Mouse (Mus musculus): ENCODE data around the gene Kif17. TPM values are rescaled to one million over a fixed set of nuclear protein-coding genes. Genes with fewer than 3 reads are reported as not detected.

Kif17 gene
- polyA plus RNA-seq, 1 experiment from 2014 or later: 0.61 TPM

GRCm38 (mm10) chr4:138251819-138252218 is 1.6 kb downstream of the Kif17 start:
- Histone ChIP-seq H3K27ac (ENCODE audit: low read depth, low read length) (no peak overlapping the region), H3K9me3 (replicated peaks; ENCODE audit: control insufficient read depth, low read length) (no peaks in the 10 kb centered on the region), H3K4me3 (ENCODE audit: low read depth, low read length) (peak overlapping the region; percentile 49), H3K4me2 (ENCODE audit: low read length) (peak overlapping the region; percentile 97), H3K9ac (ENCODE audit: low read length) (peak overlapping the region; percentile 56), H3K4me1 (ENCODE audit: control insufficient read depth, insufficient read depth, low read length) (peaks cover 9% of the 10 kb centered on the region; the same call in 1 of the 2 replicates), H3K36me3 (ENCODE audit: control insufficient read depth, insufficient read depth, low read length) (peaks cover 12% of the 10 kb centered on the region), H3K27me3 (replicated peaks; ENCODE audit: control insufficient read depth, insufficient read depth, low read length) (peaks cover 23% of the 10 kb centered on the region; the same call in 1 of the 2 replicates)
- peak; percentile 30; the same call in 1 of the 2 replicates for ATAC-seq
- DNase-seq (ENCODE audit: low spot score): peak; percentile 53
- under 1% methylated on average over 14 of the region's 14 CpGs for WGBS

DNA sequence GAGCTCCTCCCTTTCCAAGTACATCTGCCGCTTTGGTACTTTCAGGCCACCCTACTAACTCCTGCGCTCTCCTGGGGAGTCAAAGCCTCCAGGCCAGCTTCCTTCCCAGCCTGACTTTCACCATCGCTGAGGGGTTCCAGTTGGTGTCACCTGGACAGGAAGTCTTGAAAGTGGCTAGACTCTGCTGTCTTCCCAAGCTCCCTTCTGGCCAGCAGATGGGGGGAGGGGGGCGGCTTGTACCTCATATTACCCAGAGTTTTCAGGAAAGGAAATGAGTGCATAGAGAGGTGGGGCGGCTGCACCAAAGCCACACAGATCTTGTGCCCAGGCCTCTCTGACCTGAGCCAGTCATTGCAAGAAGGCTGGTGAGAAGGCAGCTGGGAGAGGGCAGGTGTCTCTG is 2.0 kb downstream of the Kif17 start:
- ATAC-seq: no peak
- H3K4me3 ChIP-seq (ENCODE audit: low read depth, low read length): peak overlapping the region; percentile 49
- H3K27ac ChIP-seq (ENCODE audit: low read depth, low read length): no peak overlapping the region
- 17% methylated on average over 5 of the region's 5 CpGs for WGBS
- peaks cover 23% of the 10 kb centered on the region; the same call in 1 of the 2 replicates for H3K27me3 ChIP-seq (replicated peaks; ENCODE audit: control insufficient read depth, insufficient read depth, low read length)
- H3K4me1 ChIP-seq (ENCODE audit: control insufficient read depth, insufficient read depth, low read length): peaks cover 9% of the 10 kb centered on the region; the same call in 1 of the 2 replicates
- H3K9ac ChIP-seq (ENCODE audit: low read length): peak overlapping the region; percentile 56
- peak overlapping the region; percentile 97 for H3K4me2 ChIP-seq (ENCODE audit: low read length)
- DNase-seq (ENCODE audit: low spot score): no peak
- H3K9me3 ChIP-seq (replicated peaks; ENCODE audit: control insufficient read depth, low read length): no peaks in the 10 kb centered on the region
- peaks cover 8% of the 10 kb centered on the region for H3K36me3 ChIP-seq (ENCODE audit: control insufficient read depth, insufficient read depth, low read length)

- DNase-seq (ENCODE audit: low spot score) (no peak), ATAC-seq (no peak)
- Histone ChIP-seq H3K27me3 (replicated peaks; ENCODE audit: control insufficient read depth, insufficient read depth, low read length) (peaks cover 12% of the 10 kb centered on the region; the same call in 1 of the 2 replicates), H3K4me3 (ENCODE audit: low read depth, low read length) (no peak overlapping the region), H3K4me1 (ENCODE audit: control insufficient read depth, insufficient read depth, low read length) (peaks cover under 1% of the 10 kb centered on the region; the same call in 1 of the 2 replicates), H3K27ac (ENCODE audit: low read depth, low read length) (no peak overlapping the region), H3K9ac (ENCODE audit: low read length) (no peak overlapping the region), H3K9me3 (replicated peaks; ENCODE audit: control insufficient read depth, low read length) (no peaks in the 10 kb centered on the region), H3K4me2 (ENCODE audit: low read length) (no peak overlapping the region), H3K36me3 (ENCODE audit: control insufficient read depth, insufficient read depth, low read length) (no peaks in the 10 kb centered on the region)
- WGBS: 83% methylated on average over 22 of the region's 22 CpGs
These were observed 7.0 kb downstream of the Kif17 start for GRCm38 (mm10) chr4:138257116-138257687.

- Histone ChIP-seq H3K4me3 (ENCODE audit: low read depth, low read length) (no peak overlapping the region), H3K4me2 (ENCODE audit: low read length) (no peak overlapping the region), H3K27ac (ENCODE audit: low read depth, low read length) (no peak overlapping the region), H3K36me3 (ENCODE audit: control insufficient read depth, insufficient read depth, low read length) (no peaks in the 10 kb centered on the region), H3K4me1 (ENCODE audit: control insufficient read depth, insufficient read depth, low read length) (peaks cover 4% of the 10 kb centered on the region; the same call in 1 of the 2 replicates), H3K9ac (ENCODE audit: low read length) (no peak overlapping the region), H3K9me3 (replicated peaks; ENCODE audit: control insufficient read depth, low read length) (no peaks in the 10 kb centered on the region), H3K27me3 (replicated peaks; ENCODE audit: control insufficient read depth, insufficient read depth, low read length) (no peaks in the 10 kb centered on the region; the same call in 1 of the 2 replicates)
- ATAC-seq (no peak), DNase-seq (ENCODE audit: low spot score) (no peak)
- WGBS: 78% methylated on average over 7 of the region's 7 CpGs
These were observed 8.4 kb downstream of the Kif17 start for GRCm38 (mm10) chr4:138258663-138259062.

GRCm38 (mm10) chr4:138259482-138259881 is 9.2 kb downstream of the Kif17 start:
- Histone ChIP-seq H3K9me3 (replicated peaks; ENCODE audit: control insufficient read depth, low read length) (no peaks in the 10 kb centered on the region), H3K36me3 (ENCODE audit: control insufficient read depth, insufficient read depth, low read length) (no peaks in the 10 kb centered on the region), H3K27me3 (replicated peaks; ENCODE audit: control insufficient read depth, insufficient read depth, low read length) (no peaks in the 10 kb centered on the region), H3K4me3 (ENCODE audit: low read depth, low read length) (no peak overlapping the region), H3K4me1 (ENCODE audit: control insufficient read depth, insufficient read depth, low read length) (peaks cover 4% of the 10 kb centered on the region; the same call in 1 of the 2 replicates), H3K9ac (ENCODE audit: low read length) (no peak overlapping the region), H3K4me2 (ENCODE audit: low read length) (no peak overlapping the region), H3K27ac (ENCODE audit: low read depth, low read length) (no peak overlapping the region)
- 88% methylated on average over 5 of the region's 5 CpGs for WGBS
- DNase-seq (ENCODE audit: low spot score) (no peak), ATAC-seq (no peak)

DNA sequence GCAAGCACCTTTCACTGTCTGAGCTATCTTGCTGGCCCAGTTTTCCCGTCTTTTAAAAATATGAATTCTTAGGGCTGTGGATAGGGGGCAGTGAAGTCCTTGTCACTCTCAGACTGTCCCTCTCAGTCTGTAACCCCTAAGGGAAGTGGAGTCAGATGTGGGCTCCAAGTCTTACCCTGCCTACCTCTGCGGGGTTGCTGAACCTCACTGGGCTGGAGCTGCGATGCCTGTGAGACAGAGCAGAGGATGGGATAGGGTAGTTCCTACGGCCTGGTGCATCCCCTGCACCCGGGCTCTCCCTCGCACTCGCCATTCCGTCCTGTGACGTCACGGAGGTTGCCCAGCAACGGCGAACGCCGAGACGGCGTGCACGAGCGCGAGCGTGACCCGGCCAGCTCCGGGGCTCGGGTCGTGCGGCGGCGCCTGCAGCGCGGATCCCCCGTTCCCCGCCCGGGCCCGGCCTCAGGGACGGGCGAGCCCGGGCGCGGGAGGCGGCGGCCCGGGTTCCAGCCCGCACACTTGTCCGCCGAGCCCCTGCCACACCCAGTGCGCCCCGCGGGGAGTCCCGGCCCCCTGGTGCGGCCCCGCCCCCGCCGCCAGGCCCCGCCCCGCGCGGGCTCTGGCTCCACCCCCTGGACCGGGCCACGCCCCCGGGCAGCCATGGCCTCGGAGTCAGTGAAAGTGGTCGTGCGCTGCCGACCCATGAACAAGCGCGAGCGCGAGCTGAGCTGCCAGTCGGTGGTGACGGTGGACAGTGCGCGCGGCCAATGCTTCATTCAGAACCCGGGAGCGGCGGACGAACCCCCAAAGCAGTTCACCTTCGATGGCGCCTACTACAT is 11.8 kb downstream of the Kif17 start:
- peak; percentile 93 for ATAC-seq

DNA sequence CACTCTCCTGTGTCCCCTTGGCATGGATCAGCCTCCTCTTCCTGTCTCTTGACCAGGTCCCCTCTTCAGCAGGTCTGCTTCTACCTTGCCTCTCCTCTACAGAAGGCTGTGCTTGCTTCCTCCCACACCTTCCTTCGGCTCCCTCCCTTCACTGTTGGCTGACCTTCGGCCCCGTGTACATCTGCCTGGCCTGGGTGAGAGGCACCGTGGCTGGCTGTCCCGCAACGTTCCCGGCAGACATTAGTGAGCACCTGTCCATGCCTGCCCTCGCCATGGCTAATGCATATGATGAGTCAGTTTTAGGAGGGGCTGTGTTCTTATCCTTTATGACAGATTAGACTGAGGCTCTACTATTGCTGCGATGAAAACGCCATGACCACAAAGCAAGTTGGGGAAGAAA is 17.6 kb downstream of the Kif17 start:
- 93% methylated on average over 10 of the region's 10 CpGs for WGBS
- DNase-seq (ENCODE audit: low spot score): no peak
- Histone ChIP-seq H3K36me3 (ENCODE audit: control insufficient read depth, insufficient read depth, low read length) (no peaks in the 10 kb centered on the region), H3K27ac (ENCODE audit: low read depth, low read length) (no peak overlapping the region), H3K9me3 (replicated peaks; ENCODE audit: control insufficient read depth, low read length) (no peaks in the 10 kb centered on the region), H3K4me1 (ENCODE audit: control insufficient read depth, insufficient read depth, low read length) (peaks cover 3% of the 10 kb centered on the region; the same call in 1 of the 2 replicates), H3K27me3 (replicated peaks; ENCODE audit: control insufficient read depth, insufficient read depth, low read length) (no peaks in the 10 kb centered on the region), H3K4me2 (ENCODE audit: low read length) (no peak overlapping the region), H3K4me3 (ENCODE audit: low read depth, low read length) (no peak overlapping the region), H3K9ac (ENCODE audit: low read length) (no peak overlapping the region)
- no peak for ATAC-seq

More for the DNA sequence above, 11.8 kb downstream of the Kif17 start:
- Histone ChIP-seq H3K27me3 (replicated peaks; ENCODE audit: control insufficient read depth, insufficient read depth, low read length) (no peaks in the 10 kb centered on the region), H3K4me1 (ENCODE audit: control insufficient read depth, insufficient read depth, low read length) (peaks cover 4% of the 10 kb centered on the region; the same call in 1 of the 2 replicates), H3K4me2 (ENCODE audit: low read length) (peak overlapping the region; percentile 79), H3K9me3 (replicated peaks; ENCODE audit: control insufficient read depth, low read length) (no peaks in the 10 kb centered on the region), H3K27ac (ENCODE audit: low read depth, low read length) (no peak overlapping the region), H3K36me3 (ENCODE audit: control insufficient read depth, insufficient read depth, low read length) (no peaks in the 10 kb centered on the region), H3K4me3 (ENCODE audit: low read depth, low read length) (peak overlapping the region; percentile 59), H3K9ac (ENCODE audit: low read length) (peak overlapping the region; percentile 47)
- 0% methylated on average over 68 of the region's 78 CpGs for WGBS
- peak; percentile 82 for DNase-seq (ENCODE audit: low spot score)

GRCm38 (mm10) chr4:138272011-138272997 is 22.1 kb downstream of the Kif17 start:
- H3K9ac ChIP-seq (ENCODE audit: low read length): no peak overlapping the region
- 0 out of 2 replicates have a peak, but pooled peaks cover 3% of the 10 kb centered on the region for H3K4me1 ChIP-seq (ENCODE audit: control insufficient read depth, insufficient read depth, low read length)
- no peak overlapping the region for H3K4me3 ChIP-seq (ENCODE audit: low read depth, low read length)
- H3K27me3 ChIP-seq (replicated peaks; ENCODE audit: control insufficient read depth, insufficient read depth, low read length): no peaks in the 10 kb centered on the region
- no peaks in the 10 kb centered on the region for H3K36me3 ChIP-seq (ENCODE audit: control insufficient read depth, insufficient read depth, low read length)
- H3K4me2 ChIP-seq (ENCODE audit: low read length): no peak overlapping the region
- ATAC-seq (no peak), DNase-seq (ENCODE audit: low spot score) (peak; percentile 59)
- no peak overlapping the region for H3K27ac ChIP-seq (ENCODE audit: low read depth, low read length)
- H3K9me3 ChIP-seq (replicated peaks; ENCODE audit: control insufficient read depth, low read length): no peaks in the 10 kb centered on the region
- WGBS: 67% methylated on average over 14 of the region's 14 CpGs
